Mouse (Mus musculus): ENCODE data around the gene Rapgef4. TPM values are rescaled to one million over a fixed set of nuclear protein-coding genes. Genes with fewer than 3 reads are reported as not detected.

The Rapgef4 gene
- polyA plus RNA-seq, 1 experiment from 2014 or later = 2.1 TPM

GRCm38 (mm10) chr2:71964216-71964615 lies 16.8 kb upstream of the Rapgef4 start:
- Histone ChIP-seq H3K4me1 (peaks cover 12% of the 10 kb centered on the region), H3K27ac (no peak overlapping the region), H3K9me3 (no peaks in the 10 kb centered on the region), H3K27me3 (ENCODE audit: poor library complexity, severe bottlenecking) (no peaks in the 10 kb centered on the region), H3K36me3 (replicated peaks) (no peaks in the 10 kb centered on the region), H3K4me3 (no peak overlapping the region)
- WGBS = 40% methylated on average over 10 of the region's 10 CpGs
- no peak for DNase-seq (ENCODE audit: extremely low spot score, low spot score)

DNA sequence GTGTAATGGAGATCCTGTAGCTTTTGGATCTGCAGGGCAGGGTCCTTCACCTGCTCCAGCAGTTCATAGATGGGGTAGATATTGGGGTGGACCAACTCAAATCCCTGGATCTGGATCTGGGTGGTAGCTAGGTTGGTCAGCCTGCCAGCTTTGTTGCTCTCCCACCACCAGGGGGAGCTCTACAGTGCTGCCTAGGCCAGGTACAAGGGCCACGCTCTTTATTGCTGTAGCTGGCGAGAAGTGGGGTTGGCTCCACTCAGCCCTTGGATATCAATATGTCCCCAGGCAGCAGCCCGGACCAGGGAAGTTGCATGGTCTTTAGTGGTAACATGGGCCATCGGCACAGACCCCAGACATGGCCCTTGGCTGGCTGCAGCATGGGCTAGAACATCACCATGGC lies 15.6 kb upstream of the Rapgef4 start:
- H3K27ac ChIP-seq = no peak overlapping the region
- no peaks in the 10 kb centered on the region for H3K9me3 ChIP-seq
- H3K27me3 ChIP-seq (ENCODE audit: poor library complexity, severe bottlenecking) = no peaks in the 10 kb centered on the region
- H3K36me3 ChIP-seq (replicated peaks) = no peaks in the 10 kb centered on the region
- H3K4me3 ChIP-seq = no peak overlapping the region
- 79% methylated on average over 4 of the region's 4 CpGs for WGBS
- no peak for DNase-seq (ENCODE audit: extremely low spot score, low spot score)
- peaks cover 12% of the 10 kb centered on the region for H3K4me1 ChIP-seq

- H3K4me3 ChIP-seq = no peak overlapping the region
- no peak for DNase-seq (ENCODE audit: extremely low spot score, low spot score)
- no peaks in the 10 kb centered on the region for H3K9me3 ChIP-seq
- H3K27me3 ChIP-seq (ENCODE audit: poor library complexity, severe bottlenecking) = no peaks in the 10 kb centered on the region
- no peaks in the 10 kb centered on the region for H3K36me3 ChIP-seq (replicated peaks)
- no peak overlapping the region for H3K27ac ChIP-seq
- 79% methylated on average over 4 of the region's 4 CpGs for WGBS
- peaks cover 12% of the 10 kb centered on the region for H3K4me1 ChIP-seq
Observed at GRCm38 (mm10) chr2:71966737-71967136, 14.3 kb upstream of the Rapgef4 start.

DNA sequence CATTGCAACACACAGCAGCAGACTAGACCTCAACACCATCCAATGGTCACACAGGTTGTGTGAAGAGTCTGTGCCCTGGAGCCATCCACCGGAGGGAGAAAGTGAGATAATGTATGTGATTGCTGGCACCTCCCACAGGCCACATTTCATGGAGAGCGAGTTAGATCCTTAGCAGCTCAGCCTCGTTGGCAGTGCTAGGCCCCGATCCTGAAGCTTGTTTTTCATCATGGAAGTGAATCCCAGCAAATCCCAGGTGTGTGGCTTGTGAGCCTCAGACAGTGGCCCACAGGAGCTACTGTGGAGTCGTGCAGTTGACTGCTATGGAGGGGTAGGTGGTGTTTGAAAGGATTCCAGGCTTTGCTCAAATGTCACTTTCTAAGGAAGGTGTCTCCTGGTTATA lies 13.2 kb upstream of the Rapgef4 start:
- Histone ChIP-seq H3K9me3 (no peaks in the 10 kb centered on the region), H3K4me3 (no peak overlapping the region), H3K27me3 (ENCODE audit: poor library complexity, severe bottlenecking) (no peaks in the 10 kb centered on the region), H3K4me1 (peaks cover 12% of the 10 kb centered on the region), H3K27ac (no peak overlapping the region), H3K36me3 (replicated peaks) (no peaks in the 10 kb centered on the region)
- DNase-seq (ENCODE audit: extremely low spot score, low spot score) = no peak
- WGBS = 78% methylated on average over 5 of the region's 5 CpGs

GRCm38 (mm10) chr2:71973646-71974045 lies 7.4 kb upstream of the Rapgef4 start:
- WGBS = 89% methylated on average over 3 of the region's 3 CpGs
- Histone ChIP-seq H3K4me3 (no peak overlapping the region), H3K4me1 (no peaks in the 10 kb centered on the region), H3K27me3 (ENCODE audit: poor library complexity, severe bottlenecking) (0 out of 2 replicates have a peak, but pooled peaks cover 2% of the 10 kb centered on the region), H3K36me3 (replicated peaks) (no peaks in the 10 kb centered on the region), H3K27ac (no peak overlapping the region), H3K9me3 (no peaks in the 10 kb centered on the region)
- DNase-seq (ENCODE audit: extremely low spot score, low spot score) = no peak

DNA sequence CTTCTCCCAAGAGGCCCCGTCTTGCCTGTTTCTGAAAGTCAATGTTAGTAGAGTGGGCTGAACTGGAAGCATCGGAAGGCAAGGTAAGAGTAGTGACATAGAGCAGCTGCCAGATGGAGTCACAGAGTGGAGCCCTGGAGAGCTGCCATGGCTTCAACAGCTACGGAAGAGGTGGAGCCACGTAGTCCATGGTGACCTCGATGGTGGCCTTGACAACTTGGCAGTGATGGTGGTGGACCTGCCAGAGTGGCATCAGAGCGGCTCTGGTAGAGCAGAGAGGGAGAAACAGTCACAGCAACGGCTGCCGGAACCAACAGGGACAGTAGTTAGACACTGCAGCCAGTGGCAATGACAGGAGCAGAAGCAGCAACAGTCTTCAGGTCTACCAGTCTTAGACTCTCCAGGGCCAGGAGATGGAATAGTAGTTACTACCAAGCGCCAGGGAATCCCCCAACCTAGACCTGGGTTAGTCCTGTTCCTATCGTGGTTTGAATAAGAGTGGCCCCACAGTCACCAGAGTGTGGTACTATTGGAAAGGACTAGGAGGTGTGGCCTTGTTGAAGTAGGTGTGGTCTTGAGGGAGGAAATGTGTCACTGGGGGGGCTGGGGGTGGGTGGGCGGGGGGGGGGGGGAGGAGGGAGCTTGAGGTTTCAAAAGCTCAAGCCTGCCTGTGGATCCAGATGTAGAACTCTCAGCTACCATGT lies 6.7 kb upstream of the Rapgef4 start:
- 91% methylated on average over 10 of the region's 11 CpGs for WGBS
- Histone ChIP-seq H3K4me3 (no peak overlapping the region), H3K27ac (no peak overlapping the region), H3K4me1 (no peaks in the 10 kb centered on the region), H3K27me3 (ENCODE audit: poor library complexity, severe bottlenecking) (peaks cover 8% of the 10 kb centered on the region), H3K36me3 (replicated peaks) (no peaks in the 10 kb centered on the region), H3K9me3 (no peaks in the 10 kb centered on the region)
- no peak for DNase-seq (ENCODE audit: extremely low spot score, low spot score)

DNA sequence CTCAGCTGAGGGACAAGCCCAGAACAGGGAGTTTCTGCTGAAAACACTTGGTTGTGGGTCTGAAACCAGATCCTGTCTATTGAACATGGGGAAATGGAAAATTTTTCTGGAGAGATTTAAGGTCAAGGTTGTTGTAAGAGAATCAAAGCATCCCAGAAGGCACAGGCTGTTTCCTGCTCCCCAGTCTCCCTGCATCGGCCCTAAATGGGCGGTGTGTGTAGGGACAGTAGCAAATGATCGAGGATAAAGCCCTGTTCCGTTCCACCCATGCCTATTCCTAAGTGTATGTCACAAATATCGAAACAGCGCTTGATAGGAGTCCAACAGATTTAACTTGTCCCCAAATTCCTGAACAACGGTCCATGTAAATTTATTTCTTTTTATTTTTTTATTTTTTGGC lies 1.1 kb upstream of the Rapgef4 start:
- Histone ChIP-seq H3K9me3 (no peaks in the 10 kb centered on the region), H3K4me3 (no peak overlapping the region), H3K36me3 (replicated peaks) (no peaks in the 10 kb centered on the region), H3K27me3 (ENCODE audit: poor library complexity, severe bottlenecking) (peaks cover 53% of the 10 kb centered on the region), H3K27ac (no peak overlapping the region), H3K4me1 (peaks cover 19% of the 10 kb centered on the region)
- 90% methylated on average over 7 of the region's 7 CpGs for WGBS
- DNase-seq (ENCODE audit: extremely low spot score, low spot score) = no peak

- no peak for DNase-seq (ENCODE audit: extremely low spot score, low spot score)
- H3K4me1 ChIP-seq = peaks cover 19% of the 10 kb centered on the region
- H3K9me3 ChIP-seq = no peaks in the 10 kb centered on the region
- H3K4me3 ChIP-seq = peak overlapping the region; percentile 69
- H3K27ac ChIP-seq = peak overlapping the region; percentile 72
- no peaks in the 10 kb centered on the region for H3K36me3 ChIP-seq (replicated peaks)
- WGBS = 6% methylated on average over 24 of the region's 24 CpGs
- peaks cover 53% of the 10 kb centered on the region for H3K27me3 ChIP-seq (ENCODE audit: poor library complexity, severe bottlenecking)
Observed at GRCm38 (mm10) chr2:71981343-71981851, 357 bp downstream of the Rapgef4 start.

- Histone ChIP-seq H3K4me3 (peak overlapping the region; percentile 69), H3K36me3 (replicated peaks) (no peaks in the 10 kb centered on the region), H3K27ac (no peak overlapping the region), H3K4me1 (peaks cover 19% of the 10 kb centered on the region), H3K27me3 (ENCODE audit: poor library complexity, severe bottlenecking) (peaks cover 53% of the 10 kb centered on the region), H3K9me3 (no peaks in the 10 kb centered on the region)
- 74% methylated on average over 6 of the region's 6 CpGs for WGBS
- DNase-seq (ENCODE audit: extremely low spot score, low spot score) = no peak
Observed at GRCm38 (mm10) chr2:71981896-71982295, 856 bp downstream of the Rapgef4 start.

DNA sequence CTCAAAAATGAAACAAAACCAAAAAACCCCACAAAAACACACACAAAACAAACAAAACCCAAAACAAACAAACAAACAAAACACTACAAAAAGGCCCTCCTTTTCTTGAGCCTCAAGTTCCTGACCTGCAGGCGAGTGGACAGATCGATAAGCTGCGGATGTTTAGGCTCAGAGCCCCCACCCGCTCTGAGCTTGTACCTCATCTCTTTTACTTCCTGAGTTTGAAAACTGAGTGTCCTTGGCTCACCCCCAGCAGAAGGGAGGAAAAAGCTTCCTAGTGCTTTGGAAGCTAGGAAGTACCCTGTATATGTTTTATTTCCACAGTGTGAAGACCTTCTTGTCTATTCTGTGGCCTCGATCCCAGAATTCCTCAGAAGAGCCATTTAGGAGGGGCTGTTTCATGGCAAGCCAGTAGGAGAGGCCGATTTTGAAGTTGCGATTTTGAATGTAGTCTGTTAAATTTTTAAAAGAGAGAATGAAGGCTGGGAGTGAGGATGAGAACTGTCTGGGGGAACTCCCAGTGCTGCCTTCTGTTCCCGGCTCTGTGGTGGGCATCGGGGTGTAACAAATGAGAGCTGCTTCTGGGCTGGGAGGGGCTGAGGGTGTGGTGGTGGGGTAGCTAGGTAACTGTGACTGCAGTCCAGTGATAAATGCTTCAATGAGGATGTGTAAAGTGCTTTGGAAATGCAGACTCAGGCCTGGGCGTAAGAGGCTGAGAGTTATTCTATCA lies 2.0 kb downstream of the Rapgef4 start:
- Histone ChIP-seq H3K36me3 (replicated peaks) (no peaks in the 10 kb centered on the region), H3K27me3 (ENCODE audit: poor library complexity, severe bottlenecking) (peaks cover 53% of the 10 kb centered on the region)
- 76% methylated on average over 10 of the region's 10 CpGs for WGBS

DNA sequence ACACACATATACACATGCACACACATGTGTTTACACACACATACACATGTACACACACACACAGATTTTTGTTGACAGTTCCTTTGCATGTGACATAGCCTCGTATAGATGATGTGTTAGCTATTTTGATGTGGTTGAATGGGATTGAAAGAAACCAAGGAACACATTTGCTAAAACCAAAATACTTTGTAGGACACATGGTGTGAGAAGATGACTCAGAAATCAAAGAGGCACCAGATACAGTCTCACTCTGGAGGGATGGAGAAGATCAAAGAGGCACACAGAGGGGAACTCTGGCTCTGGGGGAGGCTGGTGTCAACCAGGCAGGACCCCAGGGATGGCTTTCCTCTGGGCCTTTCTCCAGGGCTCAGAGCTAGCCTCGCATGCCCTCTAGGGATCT lies 4.7 kb downstream of the Rapgef4 start:
- H3K4me3 ChIP-seq = no peak overlapping the region
- H3K4me1 ChIP-seq = peaks cover 14% of the 10 kb centered on the region
- H3K36me3 ChIP-seq (replicated peaks) = no peaks in the 10 kb centered on the region
- 78% methylated on average over 2 of the region's 2 CpGs for WGBS
- no peaks in the 10 kb centered on the region for H3K9me3 ChIP-seq
- peaks cover 30% of the 10 kb centered on the region for H3K27me3 ChIP-seq (ENCODE audit: poor library complexity, severe bottlenecking)
- DNase-seq (ENCODE audit: extremely low spot score, low spot score) = no peak
- no peak overlapping the region for H3K27ac ChIP-seq

More for the DNA sequence above, 2.0 kb downstream of the Rapgef4 start:
- Histone ChIP-seq H3K27ac (no peak overlapping the region), H3K4me3 (no peak overlapping the region), H3K9me3 (no peaks in the 10 kb centered on the region), H3K4me1 (peaks cover 19% of the 10 kb centered on the region)
- no peak for DNase-seq (ENCODE audit: extremely low spot score, low spot score)

- Histone ChIP-seq H3K27me3 (ENCODE audit: poor library complexity, severe bottlenecking) (peaks cover 25% of the 10 kb centered on the region), H3K27ac (no peak overlapping the region), H3K4me3 (no peak overlapping the region), H3K36me3 (replicated peaks) (no peaks in the 10 kb centered on the region), H3K4me1 (peaks cover 8% of the 10 kb centered on the region), H3K9me3 (no peaks in the 10 kb centered on the region)
- WGBS = 80% methylated on average over 12 of the region's 12 CpGs
- DNase-seq (ENCODE audit: extremely low spot score, low spot score) = no peak
Observed at GRCm38 (mm10) chr2:71986276-71986848, 5.3 kb downstream of the Rapgef4 start.

GRCm38 (mm10) chr2:71988572-71988971 lies 7.5 kb downstream of the Rapgef4 start:
- WGBS = 75% methylated on average over 6 of the region's 6 CpGs
- Histone ChIP-seq H3K9me3 (no peaks in the 10 kb centered on the region), H3K4me3 (no peak overlapping the region), H3K4me1 (no peaks in the 10 kb centered on the region), H3K36me3 (replicated peaks) (no peaks in the 10 kb centered on the region), H3K27me3 (ENCODE audit: poor library complexity, severe bottlenecking) (0 out of 2 replicates have a peak, but pooled peaks cover 3% of the 10 kb centered on the region), H3K27ac (no peak overlapping the region)
- no peak for DNase-seq (ENCODE audit: extremely low spot score, low spot score)

All from forebrain, embryonic 10.5 days (tissue).